Mouse (Mus musculus): ENCODE results near the gene Pgbd5.
A peak's percentile ranks its signal among the peaks of the same experiment; 100 is the strongest.
"Not testable (repeated sequence)": the region's sequence is repeated elsewhere in the genome, so short reads cannot be mapped to it uniquely, and the experiment has no call there.

Pgbd5 gene

GRCm38 (mm10) chr8:124429417-124429816 lies 10.0 kb downstream of the Pgbd5 start:
- no peak for DNase-seq (ENCODE audit: low read depth)

DNA sequence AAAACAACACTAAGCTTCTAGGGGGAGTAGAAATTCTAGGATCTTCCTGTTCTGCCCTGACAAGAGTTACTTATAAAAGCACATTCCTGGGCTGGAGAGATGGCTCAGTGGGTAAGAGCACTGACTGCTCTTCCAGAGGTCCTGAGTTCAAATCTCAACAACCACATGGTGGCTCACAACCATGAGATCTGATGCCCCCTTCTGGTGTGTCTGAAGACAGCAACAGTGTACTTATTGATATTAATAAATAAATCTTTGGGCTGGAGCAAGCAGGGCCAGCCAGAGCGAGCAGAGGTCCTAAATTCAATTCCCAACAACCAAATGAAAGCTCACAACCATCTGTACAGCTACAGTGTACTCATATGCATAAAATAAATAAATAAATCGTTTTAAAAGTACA lies 10.7 kb downstream of the Pgbd5 start:
- not testable (repeated sequence) for DNase-seq (ENCODE audit: low read depth)

GRCm38 (mm10) chr8:124421413-124421812 lies 18.0 kb downstream of the Pgbd5 start:
- no peak for DNase-seq (ENCODE audit: low read depth)

GRCm38 (mm10) chr8:124418927-124419326 lies 20.5 kb downstream of the Pgbd5 start:
- no peak for DNase-seq (ENCODE audit: low read depth)

GRCm38 (mm10) chr8:124418185-124418584 lies 21.3 kb downstream of the Pgbd5 start:
- no peak for DNase-seq (ENCODE audit: low read depth)

DNA sequence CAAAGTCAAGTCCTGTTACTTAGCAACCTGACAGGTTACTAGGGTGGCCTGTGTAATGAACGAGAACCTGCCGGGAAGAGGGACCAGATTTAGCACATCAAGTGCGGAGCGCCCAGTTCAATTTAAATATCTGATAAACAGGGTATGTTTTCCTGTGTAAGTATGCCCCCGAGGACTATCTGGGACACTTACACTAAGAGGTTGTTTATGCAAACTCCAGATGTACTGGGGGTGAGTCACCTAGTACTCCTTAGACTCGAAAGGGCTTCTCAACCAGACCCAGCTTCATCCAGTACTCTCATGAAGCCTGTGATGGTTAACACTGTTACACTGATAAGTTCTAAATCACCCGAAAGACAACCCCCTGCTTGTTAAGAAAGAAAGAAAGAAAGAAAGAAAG lies 22.8 kb downstream of the Pgbd5 start:
- no peak for DNase-seq (ENCODE audit: low read depth)

DNA sequence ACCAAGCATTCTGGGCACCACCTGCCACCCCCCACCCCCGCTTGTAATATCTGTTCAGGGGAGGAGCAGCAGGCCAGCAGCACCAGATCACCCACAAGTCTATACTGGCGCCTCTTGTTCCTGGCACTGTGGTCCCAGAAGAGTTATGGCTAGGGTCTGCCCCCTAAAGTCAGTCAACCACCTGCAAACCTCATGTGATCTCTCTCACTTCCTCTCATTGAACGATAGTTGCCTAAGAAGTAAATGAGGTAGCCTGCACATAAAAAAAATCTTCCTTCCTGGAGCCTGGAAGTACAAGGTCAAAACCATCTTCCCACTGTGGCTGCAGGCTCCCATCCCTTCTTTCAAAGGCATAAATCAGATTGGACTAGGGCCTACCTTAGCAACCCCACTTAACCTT lies 23.7 kb downstream of the Pgbd5 start:
- no peak for DNase-seq (ENCODE audit: low read depth)

DNA sequence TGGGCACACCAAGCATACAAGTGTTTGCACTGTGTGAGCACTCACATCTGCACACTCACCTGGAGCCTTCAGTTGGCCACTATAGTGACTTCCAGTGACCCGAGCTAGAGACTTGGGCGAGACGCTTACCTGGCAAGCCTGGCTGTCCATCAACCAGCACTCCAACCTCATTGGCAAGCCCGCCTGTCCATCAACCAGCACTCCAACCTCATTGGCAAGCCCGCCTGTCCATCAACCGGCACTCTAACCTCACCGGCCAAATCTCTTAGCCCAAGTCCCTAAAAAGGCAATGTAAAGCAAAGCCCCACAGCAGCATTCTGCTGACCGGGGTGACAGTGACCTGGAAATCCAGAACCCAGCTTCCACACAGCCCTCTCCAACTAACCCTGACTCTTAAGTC lies 24.5 kb downstream of the Pgbd5 start:
- no peak for DNase-seq (ENCODE audit: low read depth)

DNA sequence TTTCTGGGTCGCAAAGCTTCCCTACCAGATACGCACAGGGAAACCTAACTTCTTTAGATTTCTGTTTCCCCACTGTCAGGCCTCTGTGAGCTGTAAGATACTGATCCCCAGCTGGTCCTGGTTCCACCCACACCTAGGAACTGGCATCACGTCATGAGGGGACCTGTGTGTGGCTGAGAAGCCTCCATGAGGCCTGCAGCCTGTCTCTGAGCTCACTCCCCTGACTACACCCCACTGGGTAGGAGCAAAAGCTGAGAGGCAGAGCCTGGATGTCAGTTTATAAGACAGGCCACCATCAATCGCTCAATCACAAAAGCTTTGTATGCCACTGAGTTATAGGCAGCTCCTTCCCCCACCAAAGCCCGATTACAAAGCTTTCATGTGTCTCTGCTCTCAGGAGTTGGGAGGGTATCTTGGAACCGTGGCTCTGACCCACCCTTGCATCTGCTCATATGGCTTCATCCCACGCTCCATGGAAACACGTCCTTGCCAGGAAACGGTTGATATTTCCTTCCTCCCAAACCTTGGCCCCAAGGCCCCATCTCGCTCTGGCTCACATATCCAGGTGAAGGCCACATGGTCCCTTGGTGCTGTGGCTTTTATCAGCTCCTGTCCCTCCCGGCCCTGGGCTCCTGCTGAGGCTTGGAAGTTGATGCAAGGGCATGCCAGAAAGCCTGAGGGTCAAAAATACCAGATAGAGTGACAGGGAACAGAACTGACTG lies 26.1 kb downstream of the Pgbd5 start:
- DNase-seq (ENCODE audit: low read depth), result no peak

GRCm38 (mm10) chr8:124412496-124413243 lies 26.8 kb downstream of the Pgbd5 start:
- no peak for DNase-seq (ENCODE audit: low read depth)

DNA sequence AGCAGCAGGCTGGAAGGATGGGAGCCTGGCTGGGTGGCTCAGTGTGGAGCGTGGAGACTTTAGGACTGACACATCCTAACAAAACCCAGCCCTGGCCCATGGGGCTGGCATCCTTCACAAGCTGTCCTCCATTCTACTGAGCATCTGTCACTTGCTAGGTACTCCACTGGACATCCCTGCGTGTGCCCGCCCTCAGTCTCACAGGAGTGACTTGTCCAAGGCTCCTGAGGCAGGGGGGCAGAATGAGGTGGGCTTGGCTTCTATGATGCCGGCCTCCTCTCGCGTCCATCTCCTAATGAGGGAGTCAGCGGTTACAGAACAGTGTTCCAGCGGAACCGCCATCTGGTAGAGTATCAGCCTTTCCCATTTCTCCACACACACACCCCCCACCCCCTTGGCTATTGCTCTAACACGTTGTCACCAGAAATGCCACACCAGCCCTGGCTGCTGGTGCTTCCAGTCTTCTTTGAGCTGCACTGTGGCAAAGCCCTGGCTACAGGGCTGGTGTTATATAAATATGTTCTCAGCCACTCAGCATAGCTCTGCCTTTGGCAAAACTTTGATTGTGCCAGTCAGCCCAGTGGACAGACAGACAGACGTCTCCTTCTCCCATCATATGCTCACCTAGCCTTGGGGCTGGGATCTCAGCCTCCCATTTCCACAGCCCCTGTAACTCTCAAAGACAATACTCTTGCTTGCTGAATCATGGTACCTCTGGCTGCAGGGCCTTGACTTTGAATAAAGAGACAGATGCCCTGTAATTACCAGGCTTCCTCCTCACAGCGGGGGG lies 34.8 kb downstream of the Pgbd5 start:
- DNase-seq (ENCODE audit: low read depth), result no peak

DNA sequence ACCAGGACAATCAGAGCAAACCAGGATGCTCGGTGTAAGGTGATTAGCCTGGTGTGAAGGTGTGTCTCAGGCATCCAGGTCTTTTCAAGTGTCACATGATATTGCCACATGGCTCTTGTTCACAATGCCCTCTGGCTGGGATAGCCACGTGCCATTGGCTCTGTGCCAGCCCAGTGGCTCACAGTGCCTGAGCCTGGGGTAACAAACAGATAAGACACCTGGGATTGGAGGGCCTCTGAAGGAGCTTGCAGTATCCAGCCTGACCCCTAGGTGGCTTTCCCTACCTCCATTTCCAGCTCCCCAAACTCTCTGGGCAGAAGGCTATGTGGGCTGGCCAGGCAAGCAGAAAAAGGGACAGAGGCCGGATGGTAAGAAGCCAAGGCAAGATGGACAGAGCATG lies 35.6 kb downstream of the Pgbd5 start:
- DNase-seq (ENCODE audit: low read depth), result peak; percentile 17

- DNase-seq (ENCODE audit: low read depth), result no peak
Observed at GRCm38 (mm10) chr8:124399403-124399861, 40.0 kb downstream of the Pgbd5 start.

DNA sequence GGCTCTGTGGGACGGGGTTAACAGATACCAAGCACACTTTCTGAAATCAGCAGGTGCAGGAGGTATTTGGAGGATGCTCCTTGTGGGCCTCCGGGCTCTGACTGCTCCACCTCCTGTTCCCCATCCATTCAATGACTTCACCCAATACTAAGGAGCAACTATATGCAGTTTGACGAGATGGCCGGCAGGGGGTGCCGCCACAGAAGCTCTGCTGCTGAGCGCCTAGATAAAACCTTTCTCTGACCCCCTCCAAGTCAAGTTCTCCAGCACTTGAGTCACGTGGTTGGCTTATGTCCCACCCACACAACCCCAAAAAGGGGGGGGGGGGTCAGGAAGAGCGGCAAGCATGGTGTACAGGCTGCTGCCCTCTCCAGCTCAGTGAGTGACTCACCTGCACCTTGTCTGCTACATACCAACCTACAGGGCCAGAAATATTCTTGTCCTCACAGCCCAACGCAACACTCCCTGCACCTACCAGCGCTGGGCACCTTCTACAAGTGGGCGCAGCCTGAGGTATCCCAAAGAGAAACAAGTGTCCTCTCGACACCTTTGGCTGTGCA lies 40.5 kb downstream of the Pgbd5 start:
- peak; percentile 41 for DNase-seq (ENCODE audit: low read depth)

DNA sequence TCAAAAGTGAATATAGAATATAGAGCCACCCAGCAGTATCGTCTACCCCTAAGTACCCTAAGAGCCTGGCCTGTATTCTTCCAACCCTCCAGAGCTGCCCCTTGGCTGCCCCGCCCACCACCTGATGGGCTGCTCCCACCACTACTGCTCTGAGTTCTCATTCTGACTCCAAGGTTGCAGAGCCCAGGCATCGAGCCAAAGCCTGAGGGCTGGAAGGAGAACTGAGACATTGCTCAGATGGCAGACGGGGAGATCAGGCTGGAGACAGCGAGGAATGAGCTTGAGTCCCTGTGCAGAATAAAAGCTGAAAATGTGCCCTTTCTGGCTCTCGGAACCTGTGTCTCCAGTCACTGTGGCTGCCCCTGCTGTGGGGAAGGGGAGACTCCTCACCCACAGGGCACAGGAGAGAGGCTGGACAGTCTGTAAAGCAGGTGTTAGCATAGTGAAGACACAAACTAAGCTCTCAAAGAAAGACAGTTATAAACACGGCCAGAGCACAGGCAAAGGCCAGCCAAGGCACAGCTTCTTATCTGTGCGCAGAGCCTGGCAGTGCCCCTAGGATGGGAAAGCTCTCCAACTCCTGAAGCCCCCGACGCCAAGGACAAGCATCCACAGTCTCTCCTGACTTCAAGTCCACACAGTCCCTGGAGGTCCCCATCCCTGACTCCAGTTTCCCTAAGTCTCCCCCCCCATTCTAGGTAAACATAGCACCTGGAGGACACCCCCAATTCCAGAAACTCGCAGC lies 42.0 kb downstream of the Pgbd5 start:
- DNase-seq (ENCODE audit: low read depth), result no peak

DNA sequence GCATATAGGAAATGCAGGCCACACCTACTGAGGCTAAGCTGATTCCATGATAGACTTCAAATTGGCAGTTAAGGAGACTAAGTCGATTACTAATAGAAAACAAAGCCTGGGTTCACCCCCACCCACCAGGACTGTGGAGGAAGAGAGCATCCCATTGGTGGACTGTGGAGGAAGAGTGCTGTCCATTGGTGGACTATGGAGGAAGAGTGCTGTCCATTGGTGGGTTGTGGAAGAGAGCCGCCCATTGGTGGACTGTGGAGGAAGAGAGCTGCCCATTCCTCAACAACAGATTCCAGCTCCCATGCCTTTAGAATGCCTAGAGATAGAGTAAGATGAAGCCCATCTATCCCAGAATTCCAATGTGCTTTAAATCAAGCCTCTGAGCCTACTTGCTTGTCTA lies 42.9 kb downstream of the Pgbd5 start:
- DNase-seq (ENCODE audit: low read depth), result no peak

GRCm38 (mm10) chr8:124395392-124395791 lies 44.1 kb downstream of the Pgbd5 start:
- no peak for DNase-seq (ENCODE audit: low read depth)

DNA sequence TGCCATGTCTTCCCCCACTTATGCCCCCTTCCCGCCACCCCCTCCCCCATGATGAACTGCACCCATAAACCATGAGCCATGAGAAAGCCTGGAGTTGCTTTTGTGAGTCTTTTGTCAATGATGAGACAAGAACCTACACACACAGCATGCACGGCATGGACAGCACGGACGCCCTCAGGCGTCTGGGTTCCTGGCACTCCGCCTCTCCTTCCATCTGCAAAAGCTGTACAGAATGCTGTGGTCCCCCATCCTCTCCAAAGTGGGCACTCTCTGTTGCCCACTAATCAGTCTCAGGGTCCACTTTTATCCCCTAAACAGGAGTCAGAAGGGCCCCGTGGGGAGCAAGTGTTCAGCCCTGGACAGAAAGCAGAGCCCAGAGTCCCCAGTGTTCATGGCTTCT lies 44.5 kb downstream of the Pgbd5 start:
- no peak for DNase-seq (ENCODE audit: low read depth)

DNA sequence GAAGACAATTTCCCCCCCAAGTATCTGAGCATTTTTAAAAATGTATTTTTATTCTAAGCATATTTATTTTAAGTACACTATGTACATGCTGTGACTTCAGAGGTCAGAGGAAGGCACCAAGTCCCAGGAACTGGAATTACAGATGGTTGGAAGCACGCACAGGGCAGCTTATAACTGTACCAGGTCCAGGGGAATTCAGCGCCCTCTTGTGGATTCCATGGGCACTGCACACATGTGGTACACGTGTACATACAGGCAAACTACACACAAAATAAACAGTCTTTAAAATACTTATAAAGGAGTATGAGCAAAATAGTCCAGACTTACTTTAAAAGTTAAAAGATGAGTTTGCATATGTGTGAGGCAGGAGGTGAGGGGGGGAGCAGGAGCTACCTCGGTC lies 45.5 kb downstream of the Pgbd5 start:
- peak; percentile 29 for DNase-seq (ENCODE audit: low read depth)

GRCm38 (mm10) chr8:124393013-124393412 lies 46.4 kb downstream of the Pgbd5 start:
- DNase-seq (ENCODE audit: low read depth), result no peak

- no peak for DNase-seq (ENCODE audit: low read depth)
Observed at GRCm38 (mm10) chr8:124392271-124393012, 47.0 kb downstream of the Pgbd5 start.
